Mouse (Mus musculus) ES-E14 (cell line): ENCODE results near the gene Spsb4.

Experiments used
- CHD2 ChIP-seq: IDR thresholded peaks from 2 replicates; pipeline ENCODE4 v1.6.1; 2014; ENCODE audit warnings: mild to moderate bottlenecking, low read depth, low read length, inconsistent platforms
- HCFC1 ChIP-seq: IDR thresholded peaks from 2 replicates; pipeline ENCODE4 v1.6.1; 2012; ENCODE audit warnings: low read length, inconsistent platforms, borderline replicate concordance; ENCODE audit not compliant: insufficient read depth
- MAFK ChIP-seq: IDR thresholded peaks from 2 replicates; pipeline ENCODE4 v1.6.1; 2014; ENCODE audit warnings: mild to moderate bottlenecking, low read depth, low read length, inconsistent platforms; ENCODE audit not compliant: insufficient read depth
- ZC3H11A ChIP-seq: IDR thresholded peaks from 2 replicates; pipeline ENCODE4 v1.6.1; 2012; ENCODE audit warnings: low read depth, mild to moderate bottlenecking, inconsistent platforms, low read length, borderline replicate concordance
- ZNF384 ChIP-seq: IDR thresholded peaks from 2 replicates; pipeline ENCODE4 v1.6.1; 2012; ENCODE audit warnings: low read depth, low read length, inconsistent platforms

DNA sequence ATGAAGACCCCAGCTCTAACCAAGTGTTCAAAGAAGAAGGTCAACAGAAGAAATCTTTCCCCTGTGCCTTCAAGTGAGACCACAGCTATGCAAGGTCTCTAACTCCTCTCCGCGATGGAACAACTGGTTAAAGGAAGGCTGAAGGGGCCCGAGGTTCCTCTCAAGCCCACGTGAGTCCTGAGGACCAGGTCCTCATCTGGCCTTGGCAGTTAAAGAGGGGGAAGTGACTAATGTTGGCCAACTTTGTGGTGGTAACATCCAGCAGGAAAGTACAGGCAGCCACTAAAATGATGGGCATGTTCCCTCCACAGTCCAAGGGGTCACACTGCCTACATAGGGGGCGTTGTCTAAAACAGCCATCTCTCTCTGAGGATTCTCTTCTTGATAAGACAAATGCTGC is 118.9 kb downstream of the Spsb4 start:
- TF ChIP-seq CHD2 (no peak), HCFC1 (no peak), ZNF384 (no peak), MAFK (no peak), ZC3H11A (no peak)
